Mouse (Mus musculus): ENCODE results near the gene Sfr1.

DNA sequence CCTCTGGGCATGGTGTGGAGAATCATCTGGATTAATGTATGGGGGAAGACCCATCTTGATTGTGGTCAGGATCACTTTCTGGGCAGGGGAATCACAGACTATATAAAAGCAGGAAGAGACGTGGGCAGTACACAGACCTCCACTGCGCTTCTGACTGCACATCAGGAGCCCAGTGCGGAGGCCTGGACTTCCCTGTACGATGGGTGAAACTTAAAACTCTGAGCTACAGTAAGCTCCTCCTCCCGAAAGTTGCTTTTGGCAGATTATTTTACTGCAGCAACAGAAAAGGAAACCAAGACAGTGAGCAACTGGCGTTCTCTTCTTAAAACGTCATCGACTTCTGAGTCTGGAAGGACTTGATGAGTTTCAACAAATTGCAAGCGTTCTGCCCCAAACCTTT lies 23.4 kb downstream of the Sfr1 start:
- TF ChIP-seq CEBPB (IDR thresholded peaks at IDR 0.05; ENCODE audit: insufficient read depth, poor library complexity, severe bottlenecking): no peak
- no peak for TF ChIP-seq MYOG (IDR thresholded peaks at IDR 0.05; ENCODE audit: control insufficient read depth in 1 of 3, insufficient read depth in 1 of 3, insufficient read length in 2 of 3, low read depth in 2 of 3)
- no peak for TF ChIP-seq POLR2A (IDR thresholded peaks at IDR 0.05; ENCODE audit: insufficient read length, low read depth)
- TF ChIP-seq USF1 (IDR thresholded peaks at IDR 0.05; ENCODE audit: low read depth): no peak
- no peak for TF ChIP-seq E2F4 (IDR thresholded peaks at IDR 0.05; ENCODE audit: insufficient read depth)
- no peak for TF ChIP-seq TCF12 (IDR thresholded peaks at IDR 0.05; ENCODE audit: insufficient read depth, poor library complexity, severe bottlenecking)
- no peak for TF ChIP-seq MAX (IDR thresholded peaks at IDR 0.05; ENCODE audit: low read depth)
- no peak for TF ChIP-seq MYOD1 (IDR thresholded peaks at IDR 0.05; ENCODE audit: control insufficient read depth in 1 of 3, insufficient read length in 2 of 3, low read depth in 2 of 3)

Measured in myocyte (in vitro differentiated cells).